Mouse (Mus musculus): ENCODE results near the gene Lama1. TPM values are rescaled to one million over a fixed set of nuclear protein-coding genes. Genes with fewer than 3 reads are reported as not detected.

Gene Lama1
- polyA plus RNA-seq (2012; rRNA removed) = 6.3 and 7.2 TPM in 2 replicates

GRCm38 (mm10) chr17:67696694-67697386, at the start of gene Lama1:
TSS of gene Lama1 (plus strand) at chr17:67697259.

Other genes starting within 250 kb of the Lama1 start
- gene Lrrc30, start 64.5 kb upstream of the Lama1 start, polyA plus RNA-seq (2012; rRNA removed) = 0.17 TPM in 1 of 2 replicates, not detected in the other

Data from central nervous system, embryonic 18 days (tissue).